Mouse (Mus musculus): Measurements from ENCODE around the gene Plekha5. TPM values are rescaled to one million over a fixed set of nuclear protein-coding genes. Genes with fewer than 3 reads are reported as not detected.
A peak's percentile ranks its signal among the peaks of the same experiment; 100 is the strongest.
"Not testable (repeated sequence)": the region's sequence is repeated elsewhere in the genome, so short reads cannot be mapped to it uniquely, and the experiment has no call there.

Gene Plekha5
- total RNA-seq, 4 experiments from 2014 or later = 6.1 to 9.4 (median 7.0) TPM

DNA sequence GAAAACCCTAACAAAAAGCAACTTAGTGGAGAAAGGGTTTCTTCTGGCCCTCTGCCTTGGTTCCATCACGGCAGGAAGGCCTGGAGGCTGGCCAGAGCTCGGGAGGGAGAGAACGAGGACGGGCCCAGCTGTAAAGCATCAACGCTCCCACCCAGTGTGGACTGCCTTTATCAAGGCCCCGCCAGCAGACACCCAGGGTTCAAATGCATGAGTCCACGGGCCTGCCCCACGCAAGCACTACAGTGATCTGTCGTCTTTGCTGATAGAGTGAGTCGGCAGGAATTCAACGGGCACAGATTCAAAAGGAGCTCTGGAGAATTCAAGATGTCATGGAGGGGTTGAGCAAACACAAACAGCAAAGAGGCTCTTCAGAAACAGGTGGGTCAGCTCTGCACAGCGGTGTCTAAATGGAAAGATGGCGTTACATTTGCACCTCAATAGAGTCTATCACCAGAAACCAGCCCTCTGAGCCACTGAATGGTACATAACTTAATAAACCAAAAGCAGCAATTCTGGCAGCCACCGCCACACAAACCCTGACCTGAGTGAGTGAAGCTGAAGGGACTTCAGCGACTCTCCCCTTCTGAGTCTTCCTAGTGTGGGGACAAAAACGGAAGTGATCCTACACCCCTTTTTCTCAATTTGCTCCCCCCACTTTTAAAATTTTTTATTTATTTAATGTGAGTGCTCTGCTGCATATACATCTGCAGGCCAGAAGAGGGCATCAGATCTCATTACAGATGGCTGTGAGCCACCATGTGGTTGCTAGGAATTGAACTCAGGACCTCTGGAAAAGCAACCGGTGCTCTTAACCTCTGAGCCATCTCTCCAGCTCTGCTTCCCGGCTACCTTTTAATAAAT, 153.3 kb downstream of the Plekha5 start:
- no peak for DNase-seq (ENCODE audit: low spot score in 2 of 2)

DNA sequence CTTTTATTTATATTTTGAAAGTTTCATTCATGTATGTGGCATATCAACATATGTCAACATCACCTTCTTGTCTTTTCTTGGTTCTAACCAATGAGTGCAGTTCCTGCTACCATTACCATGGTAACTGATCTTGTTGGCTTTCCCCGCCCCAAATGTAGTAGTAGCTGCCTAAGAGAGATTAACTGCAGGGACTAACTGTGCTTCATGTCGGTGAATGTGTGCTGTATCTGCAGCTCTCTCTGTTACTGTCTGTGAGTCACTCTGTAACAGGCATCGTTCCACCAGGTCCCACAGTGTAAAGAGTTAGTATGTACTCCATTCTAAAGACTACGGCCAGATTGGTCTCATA, 153.9 kb downstream of the Plekha5 start:
- no peak for DNase-seq (ENCODE audit: low spot score in 2 of 2)

DNA sequence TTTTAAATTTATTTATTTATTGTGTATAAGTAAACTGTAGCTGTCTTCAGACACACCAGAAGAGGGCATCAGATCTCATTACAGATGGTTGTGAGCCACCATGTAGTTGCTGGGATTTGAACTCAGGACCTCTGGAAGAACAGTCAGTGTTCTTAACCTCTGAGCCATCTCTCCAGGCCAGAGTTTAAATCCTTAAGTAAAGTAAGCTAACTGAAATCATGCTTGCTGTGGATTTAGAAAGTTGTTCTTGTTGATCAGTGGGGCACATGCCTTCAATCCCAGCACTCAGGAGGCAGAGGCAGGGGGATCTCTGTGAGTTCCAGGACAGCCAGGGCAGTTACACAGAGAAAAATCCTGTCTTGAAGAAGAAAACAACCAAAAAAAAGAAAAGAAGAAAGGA, 155.1 kb downstream of the Plekha5 start:
- DNase-seq (ENCODE audit: low spot score in 2 of 2) = not testable (repeated sequence)

DNA sequence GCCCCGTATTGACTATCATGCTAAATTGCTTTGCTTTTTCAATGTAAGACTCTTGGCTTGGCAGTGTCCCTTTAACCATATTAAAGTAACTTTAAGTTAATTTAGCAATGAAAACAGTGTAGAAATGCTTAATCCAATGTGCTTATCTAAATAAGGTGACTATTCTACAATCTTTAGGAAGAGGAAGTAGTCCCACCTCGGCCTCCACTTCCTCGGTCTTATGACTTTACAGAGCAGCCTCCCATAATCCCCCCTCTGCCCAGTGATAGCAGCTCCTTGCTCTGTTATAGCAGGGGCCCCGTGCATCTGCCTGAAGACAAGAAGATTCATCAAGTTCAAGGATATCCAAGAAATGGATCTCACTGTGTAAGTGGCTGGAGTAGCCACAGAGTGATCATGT, 156.3 kb downstream of the Plekha5 start:
- no peak for DNase-seq (ENCODE audit: low spot score in 2 of 2)

DNA sequence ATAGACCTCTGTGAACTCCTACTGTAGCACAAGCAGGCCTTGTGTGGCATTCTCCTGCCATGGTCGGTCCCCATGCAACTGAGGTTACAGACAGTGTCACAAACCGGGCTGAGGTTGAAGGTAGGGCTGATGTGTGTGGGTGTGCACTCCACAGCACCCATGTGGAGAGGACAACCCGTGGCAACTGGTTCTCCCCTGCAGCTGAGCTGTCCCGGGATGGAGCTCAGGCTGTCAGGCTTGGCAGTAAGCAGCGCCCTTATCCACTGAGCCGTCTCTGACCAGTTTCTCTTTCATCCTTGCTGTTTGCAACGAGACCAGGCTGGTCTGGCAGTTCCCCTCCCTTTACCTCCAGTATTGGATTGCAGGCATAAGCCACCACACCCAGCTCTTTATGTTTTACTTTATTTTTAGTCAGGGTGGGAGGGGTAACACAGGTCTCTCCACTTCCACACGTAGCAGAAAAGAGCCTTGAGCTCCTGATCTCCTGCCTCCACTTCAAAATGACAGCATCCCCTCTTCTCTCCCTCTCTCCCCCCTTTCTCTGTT, 162.9 kb downstream of the Plekha5 start:
- DNase-seq (ENCODE audit: low spot score in 2 of 2) = no peak

DNA sequence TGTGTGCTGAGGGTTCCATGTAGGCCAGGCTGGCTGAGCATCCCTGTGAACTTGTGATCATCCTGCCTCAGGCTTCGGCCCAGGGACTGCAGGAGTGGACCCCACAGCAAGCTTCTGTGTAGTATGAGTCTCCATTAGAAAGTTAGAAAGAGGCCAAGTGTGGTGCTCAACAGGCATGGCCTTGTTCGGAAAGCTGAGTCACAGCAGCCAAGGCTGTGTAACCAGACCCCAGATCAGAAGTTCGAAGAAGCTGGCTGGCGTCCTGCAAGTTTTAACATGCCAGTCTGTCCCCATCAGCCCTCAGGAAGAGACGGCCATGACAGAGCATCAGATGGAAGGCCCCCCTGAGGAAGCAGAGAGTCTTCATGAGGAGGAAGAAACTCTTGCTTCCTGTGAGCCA, 167.5 kb downstream of the Plekha5 start:
- DNase-seq (ENCODE audit: low spot score in 2 of 2) = peak; percentile 10 to 11

DNA sequence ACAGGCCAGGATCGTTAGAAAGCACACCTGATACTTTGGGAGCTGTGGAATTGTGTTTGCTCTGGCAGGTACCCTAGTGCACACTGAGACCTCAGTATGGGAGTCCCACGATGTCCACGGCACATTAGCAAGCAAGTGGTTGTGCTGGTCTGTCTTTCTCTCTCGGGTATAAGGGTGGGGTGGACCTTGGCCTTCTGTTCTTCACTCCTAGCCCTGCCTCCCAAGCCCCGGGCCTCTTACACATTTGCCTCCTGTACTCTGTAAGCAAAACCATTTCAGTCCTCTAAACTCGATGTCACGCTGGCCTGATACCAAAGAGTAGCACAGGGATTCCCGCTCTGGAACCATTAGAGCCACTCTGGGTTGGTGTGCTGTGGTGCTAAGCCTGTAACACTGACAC, 168.9 kb downstream of the Plekha5 start:
- no peak for DNase-seq (ENCODE audit: low spot score in 2 of 2)

GRCm38 (mm10) chr6:140593420-140594170, 169.7 kb downstream of the Plekha5 start:
- DNase-seq (ENCODE audit: low spot score in 2 of 2) = peak; percentile 50 to 55

GRCm38 (mm10) chr6:140595551-140595950, 171.7 kb downstream of the Plekha5 start:
- not testable (repeated sequence) for DNase-seq (ENCODE audit: low spot score in 2 of 2)

DNA sequence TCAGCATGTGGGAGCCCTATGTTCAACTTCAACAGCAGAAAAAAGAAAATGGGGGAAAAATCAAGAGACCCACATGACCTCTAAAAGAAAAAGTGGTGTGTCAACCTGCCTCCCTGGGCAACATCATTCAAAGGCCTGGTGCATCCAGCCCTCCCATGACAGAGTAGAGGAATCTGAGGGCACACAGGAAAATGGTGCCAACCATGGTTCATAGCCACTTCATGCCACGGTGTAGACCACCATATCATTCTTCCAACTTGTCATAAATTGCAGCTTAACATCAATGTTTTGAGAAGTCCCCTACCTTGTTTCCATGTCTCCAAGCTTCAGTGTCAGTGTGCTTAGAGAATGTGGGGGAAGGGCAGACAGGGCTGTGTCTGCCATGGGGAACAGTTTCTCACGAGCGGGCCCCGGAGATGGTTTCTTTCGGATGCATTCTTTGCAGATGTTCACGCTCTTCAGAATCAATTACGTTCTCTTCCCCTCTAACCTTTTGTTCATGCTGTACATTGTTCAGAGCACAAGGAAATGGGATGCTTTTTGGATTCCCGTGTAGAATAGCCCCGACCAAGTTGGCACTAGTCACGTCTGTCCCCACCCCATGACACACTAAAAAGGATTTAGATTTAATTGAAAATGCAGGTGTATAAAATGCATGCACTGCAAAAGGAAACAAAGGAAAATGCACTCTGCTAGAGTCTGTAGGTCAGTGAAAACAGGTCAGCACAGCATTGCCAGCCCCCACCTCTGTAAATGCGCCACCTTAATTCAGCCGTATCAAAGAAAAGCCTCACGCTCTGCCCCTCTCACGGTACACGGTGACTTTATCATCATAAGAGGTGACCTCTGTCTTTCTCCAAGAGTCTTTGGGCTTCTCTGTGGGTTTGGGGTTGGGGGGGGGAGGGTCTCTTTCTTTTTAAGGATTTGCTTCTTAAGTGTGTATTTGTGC, 173.8 kb downstream of the Plekha5 start:
- DNase-seq (ENCODE audit: low spot score in 2 of 2) = no peak

GRCm38 (mm10) chr6:140598516-140598915, 174.7 kb downstream of the Plekha5 start:
- DNase-seq (ENCODE audit: low spot score in 2 of 2) = no peak

DNA sequence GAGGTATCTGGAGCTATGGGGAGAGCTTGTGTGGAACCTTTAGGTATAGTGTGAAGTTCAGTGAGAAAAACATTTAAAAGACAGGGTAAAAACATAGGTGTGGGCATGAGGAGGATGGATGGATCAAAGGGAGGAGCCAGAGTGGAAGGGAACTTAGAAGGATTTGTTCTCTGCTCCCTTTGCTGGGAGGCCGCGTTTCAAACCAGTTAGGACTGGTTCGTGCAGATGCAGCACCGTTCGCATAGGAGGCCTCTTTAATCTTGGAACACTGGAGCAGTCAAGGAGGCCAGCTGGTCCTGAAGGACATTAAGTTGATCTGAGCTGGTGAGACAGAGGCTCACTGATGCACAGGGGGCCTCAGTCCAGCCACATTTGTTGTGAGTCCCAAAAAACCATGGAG, 175.5 kb downstream of the Plekha5 start:
- no peak for DNase-seq (ENCODE audit: low spot score in 2 of 2)

DNA sequence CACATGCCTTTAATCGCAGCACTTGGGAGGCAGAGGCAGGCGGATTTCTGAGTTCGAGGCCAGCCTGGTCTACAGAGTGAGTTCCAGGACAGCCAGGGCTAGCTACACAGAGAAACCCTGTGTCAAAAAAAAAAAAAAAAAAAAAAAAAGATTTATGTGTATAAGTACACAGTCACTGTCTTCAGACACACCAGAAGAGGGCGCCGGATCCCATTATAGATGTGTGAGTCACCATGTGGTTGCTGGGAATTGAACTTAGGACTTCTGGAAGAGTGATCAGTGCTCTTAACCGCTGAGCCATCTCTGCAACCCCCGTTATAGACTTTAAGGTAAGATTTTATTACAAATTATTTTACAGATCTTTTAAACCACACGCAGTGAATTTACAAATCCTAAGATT, 176.8 kb downstream of the Plekha5 start:
- not testable (repeated sequence) for DNase-seq (ENCODE audit: low spot score in 2 of 2)

DNA sequence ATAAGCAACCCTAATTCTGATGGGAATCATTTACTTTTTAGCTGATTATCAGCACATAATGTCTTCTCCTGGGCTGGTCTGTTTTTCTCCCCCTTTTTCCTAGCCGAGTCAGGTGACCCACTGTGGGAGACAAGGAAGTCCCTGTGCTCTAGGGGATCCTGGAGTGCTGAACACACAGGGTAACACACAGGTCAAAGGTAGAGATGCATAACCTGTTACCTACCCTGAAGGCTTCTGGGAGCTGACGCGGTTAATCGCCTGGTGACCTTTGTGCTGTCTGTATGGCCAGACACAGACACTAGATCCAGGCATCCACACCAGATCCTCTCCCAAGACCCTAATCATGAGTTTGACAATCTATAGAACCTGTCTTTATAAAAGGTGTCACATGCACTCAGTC, 177.3 kb downstream of the Plekha5 start:
- no peak for DNase-seq (ENCODE audit: low spot score in 2 of 2)

DNA sequence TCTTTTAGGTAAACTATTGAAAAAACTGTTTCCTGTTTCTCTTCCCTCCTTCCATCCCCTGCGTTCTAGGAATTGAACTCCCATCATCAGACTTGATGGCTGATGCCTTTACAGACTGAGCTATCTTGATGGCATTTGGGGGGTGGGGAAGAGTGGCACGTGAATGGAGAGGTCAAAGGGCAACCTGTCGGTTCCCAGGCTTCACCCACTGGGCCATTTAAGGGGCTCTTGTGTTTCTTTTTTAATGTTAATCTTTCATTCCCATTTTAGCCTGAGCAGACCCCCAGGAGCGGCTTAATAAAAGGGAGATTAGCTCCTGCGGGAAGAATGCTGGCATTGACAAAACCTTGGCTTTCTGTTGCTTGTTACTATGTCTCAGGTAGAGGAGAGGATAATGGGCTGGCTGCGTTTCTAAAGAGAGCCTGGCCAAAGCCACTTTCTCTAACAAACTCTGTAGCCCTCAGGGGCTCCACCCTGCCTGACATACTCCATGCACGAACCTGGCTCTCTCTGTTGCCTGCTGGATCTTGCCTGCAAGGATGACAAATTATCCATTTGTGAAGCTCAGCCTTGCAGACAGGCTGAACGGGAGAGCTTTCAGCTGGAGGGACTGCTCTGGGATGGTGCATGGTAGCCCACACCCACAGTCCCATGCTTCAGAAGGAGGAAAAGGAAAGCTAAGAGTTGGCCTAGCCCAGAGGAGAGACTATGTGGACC, 179.5 kb downstream of the Plekha5 start:
- no peak for DNase-seq (ENCODE audit: low spot score in 2 of 2)

GRCm38 (mm10) chr6:140605173-140605572, 181.3 kb downstream of the Plekha5 start:
- DNase-seq (ENCODE audit: low spot score in 2 of 2) = not testable (repeated sequence)

DNA sequence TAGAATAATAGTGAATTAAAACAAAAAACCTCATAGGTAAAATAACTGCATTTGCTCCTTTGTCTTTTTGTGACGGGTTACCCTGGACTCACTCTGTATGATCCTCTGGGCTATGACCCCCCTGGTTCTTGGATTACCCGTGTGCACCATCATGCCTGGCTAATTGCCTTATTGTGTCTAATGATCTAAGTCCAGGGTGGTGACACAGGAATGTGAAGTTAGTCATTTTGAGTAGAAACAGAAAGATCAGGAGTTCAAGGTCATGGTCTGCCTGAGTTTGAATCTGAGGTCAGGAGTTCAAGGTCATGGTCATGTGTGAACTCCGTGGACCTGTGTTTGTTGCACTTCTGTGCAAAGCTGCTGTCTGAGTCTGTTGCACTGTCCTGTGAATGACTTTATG, 181.9 kb downstream of the Plekha5 start:
- DNase-seq (ENCODE audit: low spot score in 2 of 2) = no peak

- no peak for DNase-seq (ENCODE audit: low spot score in 2 of 2)
These were observed 182.7 kb downstream of the Plekha5 start for GRCm38 (mm10) chr6:140606534-140606933.

- DNase-seq (ENCODE audit: low spot score in 2 of 2) = no peak
These were observed 184.8 kb downstream of the Plekha5 start for GRCm38 (mm10) chr6:140608666-140609065.

DNA sequence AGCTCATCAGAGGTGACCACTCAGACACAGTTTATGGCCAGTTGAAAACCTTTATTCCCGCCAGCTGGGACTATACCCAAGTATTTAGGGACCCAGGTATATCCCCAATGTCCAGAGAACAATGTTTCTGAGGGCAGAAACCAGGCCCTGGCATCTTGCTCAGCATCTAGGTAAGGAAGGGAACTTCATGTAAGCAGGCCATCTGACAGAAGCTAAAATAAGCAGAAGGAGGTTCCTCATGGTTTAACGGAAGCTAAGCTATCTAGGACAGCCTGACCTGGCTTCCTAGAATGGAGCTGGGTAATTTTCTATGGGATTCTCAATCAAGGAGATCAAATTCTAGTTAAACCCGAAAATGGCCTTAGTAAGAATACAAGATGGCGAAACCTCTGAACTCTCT, 185.7 kb downstream of the Plekha5 start:
- no peak for DNase-seq (ENCODE audit: low spot score in 2 of 2)

DNA sequence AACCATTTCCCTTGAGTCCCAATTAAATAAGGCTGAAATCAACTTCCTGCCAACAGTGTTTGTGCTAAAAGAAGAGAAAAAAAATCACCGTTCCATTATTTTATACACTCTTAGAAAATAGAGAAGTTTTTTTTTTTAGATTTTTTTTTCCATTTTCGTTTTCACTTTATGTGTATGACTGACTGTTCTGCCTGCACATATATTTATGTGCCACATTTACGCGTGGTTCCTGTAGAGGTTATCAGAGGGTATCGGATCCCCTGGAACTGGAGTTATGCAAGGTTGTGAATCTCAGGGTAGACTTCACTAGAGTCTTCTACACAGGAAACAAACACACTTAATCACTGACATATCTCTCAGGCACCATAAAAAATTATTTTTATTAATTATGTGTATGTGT, 186.3 kb downstream of the Plekha5 start:
- DNase-seq (ENCODE audit: low spot score in 2 of 2) = no peak
